Mouse (Mus musculus) MEL (cell line): ENCODE measurements around the gene Polrmt. TPM values are rescaled to one million over a fixed set of nuclear protein-coding genes. Genes with fewer than 3 reads are reported as not detected.
A peak's percentile ranks its signal among the peaks of the same experiment; 100 is the strongest.

Experiments
- DNase-seq: peaks from one replicate; pipeline ENCODE4 v3.0.0; 2011; ENCODE audit warnings: low read depth, low spot score
- H3K27ac ChIP-seq: 2 replicates; pipeline ENCODE4 v1.5.1; 2012; ENCODE audit warnings: low read depth, mild to moderate bottlenecking, control low read depth, low read length, moderate library complexity; ENCODE audit not compliant: control insufficient read depth
- H3K27me3 ChIP-seq, 2 experiments: fragments of 150-350 bp in 1 of 2; sonication (generic) in 1 of 2; 2 replicates each; pipeline ENCODE4 v1.6.1; 2012; ENCODE audit warnings: low read length in 2 of 2, mild to moderate bottlenecking in 2 of 2, improper control_type of control experiment in 1 of 2, moderate library complexity in 1 of 2; ENCODE audit not compliant: insufficient read depth in 2 of 2, control insufficient read depth in 1 of 2
- H3K36me3 ChIP-seq, 2 experiments: 2 replicates each; pipeline ENCODE4 v1.6.1; 2012 to 2014; ENCODE audit warnings: low read length in 2 of 2, improper control_type of control experiment in 1 of 2, inconsistent platforms in 1 of 2, mild to moderate bottlenecking in 1 of 2; ENCODE audit not compliant: insufficient read depth in 2 of 2, control insufficient read depth in 1 of 2
- H3K4me1 ChIP-seq, 2 experiments: fragments of 150-350 bp in 1 of 2; sonication (generic) in 1 of 2; 2 replicates each; pipeline ENCODE4 v1.6.1; 2012; ENCODE audit warnings: low read length in 2 of 2, improper control_type of control experiment in 1 of 2, mild to moderate bottlenecking in 1 of 2; ENCODE audit not compliant: insufficient read depth in 2 of 2, control insufficient read depth in 1 of 2
- H3K4me3 ChIP-seq, 2 experiments: fragments of 150-350 bp in 1 of 2; sonication (generic) in 1 of 2; 2 replicates each; pipeline ENCODE4 v1.5.1; 2012; ENCODE audit warnings: low read depth in 2 of 2, low read length in 2 of 2, mild to moderate bottlenecking in 2 of 2, moderate library complexity in 2 of 2, control low read depth in 1 of 2, improper control_type of control experiment in 1 of 2; ENCODE audit not compliant: control insufficient read depth in 1 of 2, insufficient read depth in 1 of 2
- H3K79me2 ChIP-seq: 2 replicates; pipeline ENCODE4 v1.6.1; 2012; ENCODE audit warnings: mild to moderate bottlenecking, low read length, moderate library complexity; ENCODE audit not compliant: control insufficient read depth, poor library complexity, insufficient read depth
- H3K9ac ChIP-seq: 2 replicates; pipeline ENCODE4 v1.6.1; 2012; ENCODE audit warnings: low read depth, mild to moderate bottlenecking, control low read depth, low read length, moderate library complexity; ENCODE audit not compliant: control insufficient read depth, poor library complexity, severe bottlenecking
- H3K9me3 ChIP-seq: fragments of 150-350 bp; sonication (generic); replicated peaks from 2 replicates; pipeline ENCODE4 v1.6.1; 2012; ENCODE audit warnings: mild to moderate bottlenecking, low read length, improper control_type of control experiment, moderate library complexity; ENCODE audit not compliant: insufficient read depth
- CTCF ChIP-seq, 3 experiments: IDR thresholded peaks in 2 of 3; conservative IDR thresholded peaks in 1 of 3; 2 replicates each; pipeline ENCODE4 v1.5.1; 2011 to 2012; ENCODE audit warnings: low read length in 3 of 3, low read depth in 2 of 3, mild to moderate bottlenecking in 2 of 3, improper control_type of control experiment in 1 of 3, inconsistent platforms in 1 of 3, mixed read lengths in 1 of 3, moderate library complexity in 1 of 3; ENCODE audit not compliant: control insufficient read depth in 1 of 3, insufficient read depth in 1 of 3, poor library complexity in 1 of 3, severe bottlenecking in 1 of 3
- ELF1 ChIP-seq: IDR thresholded peaks from 2 replicates; pipeline ENCODE4 v1.6.1; 2014; ENCODE audit warnings: low read depth, mild to moderate bottlenecking, inconsistent platforms, low read length, improper control_type of control experiment, moderate library complexity
- ETS1 ChIP-seq: IDR thresholded peaks from 2 replicates; pipeline ENCODE4 v1.6.1; 2012; ENCODE audit warnings: low read depth, mild to moderate bottlenecking, inconsistent platforms, low read length, improper control_type of control experiment, moderate library complexity
- JUND ChIP-seq: IDR thresholded peaks from 2 replicates; pipeline ENCODE4 v1.6.1; 2011; ENCODE audit warnings: low read depth, mild to moderate bottlenecking, improper control_type of control experiment, low read length
- MAX ChIP-seq: IDR thresholded peaks from 2 replicates; pipeline ENCODE4 v1.6.1; 2011; ENCODE audit warnings: low read length, improper control_type of control experiment
- MEF2A ChIP-seq: IDR thresholded peaks from 2 replicates; pipeline ENCODE4 v1.6.1; 2014; ENCODE audit warnings: low read depth, mild to moderate bottlenecking, inconsistent platforms, low read length, improper control_type of control experiment; ENCODE audit not compliant: poor library complexity, insufficient replicate concordance, severe bottlenecking; ENCODE audit errors: extremely low read depth
- SIN3A ChIP-seq: IDR thresholded peaks from 2 replicates; pipeline ENCODE4 v1.6.1; 2012; ENCODE audit warnings: low read length, improper control_type of control experiment, inconsistent platforms
- SMC3 ChIP-seq: IDR thresholded peaks from 2 replicates; pipeline ENCODE4 v1.6.1; 2011; ENCODE audit warnings: low read depth, low read length, improper control_type of control experiment
- TBP ChIP-seq: IDR thresholded peaks from 2 replicates; pipeline ENCODE4 v1.8.0; 2011; ENCODE audit warnings: low read depth, low read length, improper control_type of control experiment
- USF1 ChIP-seq: IDR thresholded peaks from 2 replicates; pipeline ENCODE4 v1.6.1; 2014; ENCODE audit warnings: low read depth, mild to moderate bottlenecking, inconsistent platforms, low read length, improper control_type of control experiment, moderate library complexity
- ZMIZ1 ChIP-seq: IDR thresholded peaks from 2 replicates; pipeline ENCODE4 v1.6.1; 2012; ENCODE audit warnings: low read depth, mild to moderate bottlenecking, inconsistent platforms, low read length, improper control_type of control experiment, moderate library complexity
- ZNF384 ChIP-seq: IDR thresholded peaks from 2 replicates; pipeline ENCODE4 v1.6.1; 2012; ENCODE audit warnings: low read depth, mild to moderate bottlenecking, inconsistent platforms, low read length, improper control_type of control experiment
- polyA plus RNA-seq, 2 experiments: library from polyadenylated mRNA; stranded (reverse) in 1 of 2; unstranded in 1 of 2; fragments of >175 nt in 1 of 2; fragments of >200 nt in 1 of 2; gene quantifications; 2 replicates each; pipeline versions ENCODE4 v1.2.1 to v1.2.4; 2012; ENCODE audit warnings: low replicate concordance in 2 of 2, low read depth in 1 of 2; ENCODE audit not compliant: insufficient read length in 2 of 2, insufficient read depth in 1 of 2, missing spikeins in 1 of 2
- total RNA-seq: library from RNA; depleted of rRNA; stranded (reverse); fragments of 300-350 nt; gene quantifications from 2 replicates; pipeline ENCODE4 v1.2.3, GENCODE M21; 2012

Gene Polrmt
- total and polyA plus RNA-seq, 3 experiments = 35.7 to 66.9 TPM; not detected in 1

DNA sequence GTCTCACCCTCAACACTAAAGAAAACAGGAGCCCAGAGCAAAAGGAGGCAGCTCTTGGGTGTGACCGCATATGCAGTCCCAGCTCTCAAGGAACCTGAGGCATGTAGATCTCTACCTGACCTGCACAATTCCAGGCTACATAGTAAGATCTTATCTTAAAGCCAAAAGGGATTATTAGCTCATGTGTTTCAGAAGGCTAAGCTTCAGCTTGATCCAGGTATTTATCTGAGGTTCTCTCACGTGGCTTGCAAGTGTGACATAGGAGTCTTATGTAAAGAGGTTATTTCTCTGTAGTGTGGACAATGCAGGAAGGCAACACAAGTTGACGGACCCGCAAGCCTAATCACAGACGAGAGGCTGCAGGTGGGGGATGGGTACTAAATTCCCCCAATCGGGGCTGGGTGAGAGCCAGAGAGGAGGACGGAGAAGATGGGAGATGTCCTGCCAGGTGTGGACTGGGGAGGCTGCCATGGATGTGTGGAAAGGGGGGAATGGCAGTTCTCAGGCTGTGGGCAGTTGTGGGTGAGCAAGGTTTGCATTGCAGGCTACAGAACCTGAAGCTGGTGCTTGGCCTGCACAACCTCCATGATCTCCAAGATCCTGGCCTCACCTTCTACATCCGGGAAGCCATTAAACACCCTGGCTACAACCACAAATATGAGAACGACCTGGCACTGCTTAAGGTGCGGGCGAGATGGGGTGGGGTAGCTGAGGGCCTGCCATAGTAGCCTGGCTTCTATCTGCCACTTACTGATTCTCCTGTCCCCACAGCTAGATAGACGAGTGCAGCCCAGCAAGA is 52.6 kb downstream of the Polrmt start:
- no peak overlapping the region for H3K4me3 ChIP-seq
- H3K79me2 ChIP-seq = no peaks in the 10 kb centered on the region
- no peak for DNase-seq
- no peaks in the 10 kb centered on the region for H3K27me3 ChIP-seq
- no peaks in the 10 kb centered on the region for H3K36me3 ChIP-seq
- H3K27ac ChIP-seq = no peak overlapping the region
- no peak overlapping the region for H3K9ac ChIP-seq
- no peaks in the 10 kb centered on the region for H3K9me3 ChIP-seq
- H3K4me1 ChIP-seq = no peaks in the 10 kb centered on the region
- TF ChIP-seq ETS1 (no peak), MAX (no peak), ZMIZ1 (no peak), CTCF (IDR thresholded peaks at IDR 0.05 in 2 of 3, conservative IDR thresholded peaks at IDR 0.05 in 1 of 3; ENCODE audit: control insufficient read depth in 1 of 3, insufficient read depth in 1 of 3, low read depth in 2 of 3, low read length in 3 of 3, poor library complexity in 1 of 3, severe bottlenecking in 1 of 3) (no peak)

DNA sequence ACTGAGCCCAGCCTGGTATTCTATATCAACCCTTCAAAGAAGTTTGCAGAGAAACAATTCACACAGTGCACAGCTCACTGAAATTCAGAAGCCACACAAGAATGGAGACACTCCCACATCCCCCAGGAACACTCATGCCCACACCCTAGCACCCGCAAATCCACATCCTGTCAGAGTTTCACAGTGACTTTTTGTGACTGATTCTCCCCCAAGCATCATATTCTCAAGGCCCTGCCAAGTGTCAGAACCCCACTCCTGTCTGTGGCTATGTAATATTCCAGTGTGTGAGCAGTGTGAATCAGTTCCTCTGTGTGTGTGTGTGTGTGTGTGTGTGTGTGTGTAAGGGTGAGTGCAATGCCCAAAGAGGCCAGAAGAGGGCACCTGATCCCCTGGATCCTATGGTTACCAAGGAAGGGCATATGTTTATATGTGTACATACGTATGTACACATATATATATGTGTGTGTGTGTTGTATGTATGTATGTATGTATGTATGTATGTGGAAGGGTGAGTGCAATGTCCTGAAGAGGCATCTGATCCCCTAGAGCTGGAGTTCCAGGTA is 54.3 kb downstream of the Polrmt start:
- H3K9me3 ChIP-seq = no peaks in the 10 kb centered on the region
- no peaks in the 10 kb centered on the region for H3K4me1 ChIP-seq
- peak; percentile 49 for DNase-seq
- no peak overlapping the region for H3K9ac ChIP-seq
- H3K4me3 ChIP-seq = no peak overlapping the region
- H3K27me3 ChIP-seq = no peaks in the 10 kb centered on the region
- no peaks in the 10 kb centered on the region for H3K79me2 ChIP-seq
- TF ChIP-seq SIN3A (no peak), CTCF (IDR thresholded peaks at IDR 0.05 in 2 of 3, conservative IDR thresholded peaks at IDR 0.05 in 1 of 3; ENCODE audit: control insufficient read depth in 1 of 3, insufficient read depth in 1 of 3, low read depth in 2 of 3, low read length in 3 of 3, poor library complexity in 1 of 3, severe bottlenecking in 1 of 3) (peak; percentile 42 to 43 (median 43))
- TF ChIP-seq, all 39 proteins: peak for 1
- no peaks in the 10 kb centered on the region for H3K36me3 ChIP-seq
- no peak overlapping the region for H3K27ac ChIP-seq

DNA sequence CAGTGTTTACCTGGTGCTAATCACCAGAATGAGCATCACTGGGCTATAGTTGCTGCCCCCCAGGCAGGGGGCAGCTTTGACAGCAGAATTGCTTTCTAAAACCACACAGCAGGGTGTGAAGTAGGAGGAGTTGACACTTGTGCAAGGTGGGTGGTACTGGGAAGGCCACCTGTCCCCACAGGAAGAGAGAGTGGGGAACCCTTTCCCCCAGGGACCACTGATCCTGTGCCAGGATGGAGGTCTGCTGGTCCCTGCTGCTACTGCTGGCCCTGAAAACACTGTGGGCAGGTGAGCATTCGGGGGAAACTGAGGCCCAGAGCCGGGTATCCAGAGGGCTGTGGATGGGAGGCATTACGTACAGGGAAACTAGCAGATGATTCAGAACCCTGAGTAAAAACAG is 57.2 kb downstream of the Polrmt start:
- no peak for DNase-seq
- peaks cover 0 to 2% of the 10 kb centered on the region in 2 experiments; a peak in 1 of 4 replicates for H3K4me1 ChIP-seq
- no peak overlapping the region for H3K27ac ChIP-seq
- H3K9ac ChIP-seq = no peak overlapping the region
- peaks cover 0 to 3% of the 10 kb centered on the region in 2 experiments; a peak in 2 of 4 replicates for H3K36me3 ChIP-seq
- no peak overlapping the region for H3K4me3 ChIP-seq
- peaks cover 11% of the 10 kb centered on the region for H3K79me2 ChIP-seq
- TF ChIP-seq ZNF384 = no peak
- no peak for TF ChIP-seq SMC3
- no peak for TF ChIP-seq ELF1
- no peak for TF ChIP-seq ZMIZ1
- no peak for TF ChIP-seq USF1
- no peak for TF ChIP-seq MEF2A
- no peak for TF ChIP-seq JUND
- no peak for TF ChIP-seq TBP
- no peak for TF ChIP-seq SIN3A
- H3K27me3 ChIP-seq = no peaks in the 10 kb centered on the region
- no peaks in the 10 kb centered on the region for H3K9me3 ChIP-seq
